Mouse (Mus musculus) lung, embryonic 14.5 days (tissue): ENCODE measurements around the gene Gm12248. TPM values are rescaled to one million over a fixed set of nuclear protein-coding genes. Genes with fewer than 3 reads are reported as not detected.

ENCODE experiments used
- ATAC-seq: fragments of 200-750 bp; cut with Nextera tagmentation; 2 replicates; pipeline ENCODE4 v1.8.0; 2017; ENCODE audit warnings: mild to moderate bottlenecking, moderate TSS enrichment, moderate library complexity; ENCODE audit not compliant: insufficient read depth
- DNase-seq: peaks from one replicate; pipeline ENCODE4 v3.0.0-alpha.2; 2015
- H3K27ac ChIP-seq: fragments of 300-500 bp; sonication (generic); 2 replicates; pipeline ENCODE4 v1.5.1; 2014; ENCODE audit warnings: low read depth, mild to moderate bottlenecking, moderate library complexity
- H3K27me3 ChIP-seq: fragments of 300-500 bp; sonication (generic); 2 replicates; pipeline ENCODE4 v1.6.1; 2014; ENCODE audit warnings: low read length, control low read depth; ENCODE audit not compliant: insufficient read depth
- H3K36me3 ChIP-seq: fragments of 300-500 bp; sonication (generic); 2 replicates; pipeline ENCODE4 v1.6.1; 2014; ENCODE audit warnings: control low read depth; ENCODE audit not compliant: insufficient read depth
- H3K4me1 ChIP-seq: fragments of 300-500 bp; sonication (generic); 2 replicates; pipeline ENCODE4 v1.6.1; 2014; ENCODE audit warnings: antibody characterized with exemption, control low read depth; ENCODE audit not compliant: insufficient read depth
- H3K4me2 ChIP-seq: fragments of 300-500 bp; sonication (generic); 2 replicates; pipeline ENCODE4 v1.6.1; 2014; ENCODE audit warnings: mild to moderate bottlenecking
- H3K4me3 ChIP-seq: fragments of 300-500 bp; sonication (generic); 2 replicates; pipeline ENCODE4 v1.5.1; 2014; ENCODE audit warnings: low read depth, low read length
- H3K9ac ChIP-seq: fragments of 300-500 bp; sonication (generic); 2 replicates; pipeline ENCODE4 v1.6.1; 2014
- H3K9me3 ChIP-seq: fragments of 300-500 bp; sonication (generic); 2 replicates; pipeline ENCODE4 v1.6.1; 2016; ENCODE audit warnings: low read depth, low read length, control low read depth
- CTCF ChIP-seq: IDR thresholded peaks from 2 replicates; pipeline ENCODE4 v1.5.1; 2016; ENCODE audit warnings: antibody characterized with exemption, low read depth
- WGBS: fragments of 180-500 bp; shearing (Covaris S2); extraction: QIAGEN DNeasy Blood & Tissue Kit; methylation state at CpG from one replicate; pipeline ENCODE4 v1.1.7; 2014; 5-methylcytosine and 5-hydroxymethylcytosine counted together
- polyA plus RNA-seq: library from polyadenylated mRNA; unstranded; fragments of >200 nt; fragmentation: Nextera tagmentation; extraction: Ambion mirVana; gene quantifications from 2 replicates; pipeline ENCODE4 v1.2.1, GENCODE M21; 2014

Gm12248 gene
- polyA plus RNA-seq, 1 experiment from 2014 or later, result not detected

DNA sequence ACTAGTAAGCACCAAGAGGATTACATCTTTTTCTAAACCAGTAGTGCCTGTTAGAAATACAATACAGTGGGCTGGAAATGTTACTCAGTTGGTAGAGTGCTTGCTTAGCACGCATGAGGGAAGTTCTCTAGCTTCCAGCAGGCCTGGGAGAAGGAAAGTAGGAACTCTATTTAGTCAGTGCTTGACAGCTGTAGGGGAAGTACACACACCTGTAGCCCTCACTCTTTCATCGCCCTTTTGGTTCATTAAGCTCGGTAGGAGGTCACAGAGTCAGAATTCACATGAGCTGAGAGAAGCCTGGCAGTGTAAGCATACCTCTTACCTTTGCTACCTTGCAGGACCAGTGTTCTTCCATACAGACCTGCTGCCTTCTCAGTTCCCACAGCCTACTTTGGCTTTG, 66.6 kb downstream of the Gm12248 start:
- ATAC-seq (peak; percentile 52; the same call in 1 of the 2 replicates), DNase-seq (peak; percentile 27)
- Histone ChIP-seq H3K27me3 (no peaks in the 10 kb centered on the region), H3K9ac (no peak overlapping the region), H3K4me1 (peaks cover 17% of the 10 kb centered on the region), H3K4me2 (no peak overlapping the region), H3K36me3 (no peaks in the 10 kb centered on the region), H3K9me3 (no peaks in the 10 kb centered on the region), H3K27ac (no peak overlapping the region; the same call in 1 of the 2 replicates), H3K4me3 (no peak overlapping the region)
- WGBS, result 46% methylated on average over 3 of the region's 3 CpGs
- no peak for TF ChIP-seq CTCF

DNA sequence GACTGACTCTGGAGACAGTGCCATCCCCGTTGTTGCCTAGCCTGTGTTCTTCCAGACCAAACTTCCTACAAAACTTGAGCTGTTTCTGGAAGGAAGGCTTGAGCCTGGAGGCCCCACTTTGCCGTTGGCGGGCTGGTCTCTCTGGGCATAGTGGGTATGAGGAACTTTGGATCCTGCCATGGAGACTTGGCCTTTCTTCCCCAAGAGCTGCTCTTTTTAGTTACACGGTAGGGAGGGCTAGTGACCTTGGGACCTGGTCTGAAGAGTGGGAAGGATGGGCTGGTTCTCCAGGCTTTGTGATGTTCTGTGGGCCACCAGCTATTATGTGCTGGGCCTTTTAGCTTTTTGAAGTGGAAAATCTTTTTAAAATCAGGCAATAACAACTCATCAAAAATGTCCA, 67.1 kb downstream of the Gm12248 start:
- no peaks in the 10 kb centered on the region for H3K9me3 ChIP-seq
- no peaks in the 10 kb centered on the region for H3K36me3 ChIP-seq
- H3K9ac ChIP-seq, result no peak overlapping the region
- no peak overlapping the region for H3K4me3 ChIP-seq
- no peak overlapping the region; the same call in 1 of the 2 replicates for H3K27ac ChIP-seq
- H3K27me3 ChIP-seq, result no peaks in the 10 kb centered on the region
- ATAC-seq, result no peak
- no peak for TF ChIP-seq CTCF
- H3K4me2 ChIP-seq, result no peak overlapping the region
- no peak for DNase-seq
- WGBS, result 73% methylated on average over 4 of the region's 4 CpGs
- peaks cover 20% of the 10 kb centered on the region for H3K4me1 ChIP-seq

DNA sequence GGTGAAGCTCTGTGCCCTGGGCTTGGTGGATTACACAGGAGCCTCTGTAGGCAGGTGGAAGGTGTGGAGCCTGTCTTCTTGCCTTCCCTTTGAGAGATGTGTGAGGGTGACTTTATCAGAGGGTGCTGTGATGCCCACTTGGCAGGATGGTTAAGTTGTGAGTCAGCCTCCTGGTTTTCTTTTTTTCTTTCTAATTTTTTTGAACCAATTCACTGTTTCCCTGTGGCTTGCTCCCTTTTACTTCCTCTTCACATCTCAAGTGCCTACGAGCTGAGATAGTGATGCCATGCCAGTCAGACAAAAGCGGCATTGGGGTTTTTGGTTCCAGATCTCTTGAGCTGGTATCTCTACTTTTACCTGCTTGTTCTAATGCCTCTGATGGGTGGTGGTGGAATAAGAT, 68.3 kb downstream of the Gm12248 start:
- ATAC-seq (no peak), DNase-seq (no peak)
- Histone ChIP-seq H3K36me3 (no peaks in the 10 kb centered on the region), H3K27ac (no peak overlapping the region), H3K27me3 (no peaks in the 10 kb centered on the region), H3K4me2 (no peak overlapping the region), H3K9ac (no peak overlapping the region), H3K4me1 (peaks cover 27% of the 10 kb centered on the region), H3K4me3 (no peak overlapping the region), H3K9me3 (no peaks in the 10 kb centered on the region)
- WGBS, result 70% methylated on average over 2 of the region's 2 CpGs
- no peak for TF ChIP-seq CTCF

DNA sequence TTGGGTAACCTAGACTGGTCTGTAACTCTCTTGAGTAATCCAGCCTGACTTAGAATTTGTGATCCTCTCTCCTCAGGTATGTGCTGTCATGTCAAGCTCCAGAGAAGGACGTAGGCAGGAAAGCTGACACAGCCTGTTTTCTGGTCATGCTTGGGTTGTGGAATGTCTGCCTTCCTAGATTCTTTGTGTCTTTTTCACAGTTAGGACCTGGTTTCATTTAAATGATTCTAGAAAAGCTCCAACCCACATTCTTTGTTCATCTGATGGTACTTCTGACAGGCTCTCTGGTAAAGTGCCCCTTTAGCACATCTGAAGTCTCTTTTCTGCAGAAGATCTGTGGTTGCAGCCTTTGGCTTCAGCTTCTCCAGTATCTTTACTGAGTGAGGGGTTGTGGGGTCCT, 68.7 kb downstream of the Gm12248 start:
- Histone ChIP-seq H3K27ac (no peak overlapping the region), H3K4me1 (peaks cover 27% of the 10 kb centered on the region), H3K9me3 (no peaks in the 10 kb centered on the region), H3K4me2 (no peak overlapping the region), H3K36me3 (no peaks in the 10 kb centered on the region), H3K9ac (no peak overlapping the region), H3K27me3 (no peaks in the 10 kb centered on the region), H3K4me3 (no peak overlapping the region)
- TF ChIP-seq CTCF, result no peak
- no peak for ATAC-seq
- WGBS, result 73% methylated on average over 1 of the region's 1 CpGs
- no peak for DNase-seq

DNA sequence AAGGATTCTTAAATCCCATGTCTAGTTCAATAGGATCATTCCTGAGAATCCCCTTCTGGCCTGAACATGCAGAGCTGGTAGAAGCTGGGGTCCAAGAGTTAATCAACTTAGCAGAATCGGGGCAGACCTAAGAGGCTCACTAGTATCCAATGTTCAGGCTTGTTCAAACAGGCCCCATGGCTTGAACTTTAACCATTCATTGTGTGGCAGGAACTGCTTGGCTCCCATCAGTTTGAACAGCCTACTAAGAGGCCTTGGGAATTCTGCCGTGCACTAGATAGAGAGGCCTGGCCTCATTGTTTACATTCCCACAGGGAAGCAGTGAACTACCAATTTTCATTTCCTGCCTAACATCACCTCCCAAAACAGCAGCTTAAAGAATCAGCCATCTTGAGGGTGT, 71.3 kb downstream of the Gm12248 start:
- 15% methylated on average over 2 of the region's 2 CpGs for WGBS
- DNase-seq (peak; percentile 51), ATAC-seq (peak; percentile 50; the same call in 1 of the 2 replicates)
- no peaks in the 10 kb centered on the region for H3K36me3 ChIP-seq
- peak overlapping the region; percentile 66; the same call in 1 of the 2 replicates for H3K27ac ChIP-seq
- H3K9me3 ChIP-seq, result no peaks in the 10 kb centered on the region
- no peak overlapping the region for H3K4me3 ChIP-seq
- no peak for TF ChIP-seq CTCF
- peaks cover 21% of the 10 kb centered on the region for H3K4me1 ChIP-seq
- H3K9ac ChIP-seq, result no peak overlapping the region
- peak overlapping the region; percentile 16; the same call in 1 of the 2 replicates for H3K4me2 ChIP-seq
- H3K27me3 ChIP-seq, result no peaks in the 10 kb centered on the region

DNA sequence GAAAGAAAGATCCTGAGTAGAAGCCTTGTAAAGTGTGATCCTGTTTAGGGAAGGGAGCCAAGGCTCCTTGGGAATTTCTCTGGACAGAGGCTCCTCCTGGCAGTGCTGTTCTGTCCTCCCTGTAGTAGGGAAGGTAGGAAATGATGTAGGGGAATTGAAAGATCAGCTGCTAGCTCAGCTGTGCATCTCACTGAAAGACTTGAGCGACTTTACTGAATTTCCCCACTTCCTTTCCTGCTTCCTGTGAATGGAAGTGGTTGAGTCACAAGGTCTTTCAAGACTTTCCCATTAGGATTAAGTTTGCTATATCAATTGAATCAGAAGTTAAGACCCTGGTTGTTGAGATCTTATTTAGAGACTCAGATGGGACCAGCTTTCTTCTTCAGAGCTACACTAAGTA, 71.8 kb downstream of the Gm12248 start:
- Histone ChIP-seq H3K4me1 (peaks cover 25% of the 10 kb centered on the region), H3K4me3 (no peak overlapping the region), H3K9ac (no peak overlapping the region), H3K36me3 (no peaks in the 10 kb centered on the region), H3K27ac (peak overlapping the region; percentile 37; the same call in 1 of the 2 replicates), H3K9me3 (no peaks in the 10 kb centered on the region), H3K4me2 (peak overlapping the region; percentile 16; the same call in 1 of the 2 replicates), H3K27me3 (no peaks in the 10 kb centered on the region)
- ATAC-seq, result no peak
- WGBS, result 21% methylated on average over 1 of the region's 1 CpGs
- peak; percentile 33 for DNase-seq
- TF ChIP-seq CTCF, result no peak

DNA sequence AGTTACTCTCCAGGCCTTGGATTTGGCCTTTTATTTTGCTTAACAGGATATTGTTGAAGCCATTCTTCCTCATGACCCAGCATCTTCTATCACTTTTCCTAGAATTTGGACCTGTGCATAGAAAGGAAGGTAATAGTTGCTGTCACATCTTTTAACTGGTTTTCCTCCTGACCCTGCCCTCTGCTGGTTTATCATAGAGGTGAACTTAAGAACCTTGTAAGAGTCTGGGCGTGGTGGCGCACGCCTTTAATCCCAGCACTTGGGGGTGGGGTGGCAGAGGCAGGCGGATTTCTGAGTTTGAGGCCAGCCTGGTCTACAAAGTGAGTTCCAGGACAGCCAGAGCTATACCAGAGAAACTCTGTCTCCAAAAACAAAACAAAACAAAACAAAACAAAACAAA, 74.2 kb downstream of the Gm12248 start:
- ATAC-seq (no peak), DNase-seq (no peak)
- no peaks in the 10 kb centered on the region for H3K27me3 ChIP-seq
- no peak overlapping the region for H3K4me3 ChIP-seq
- H3K36me3 ChIP-seq, result no peaks in the 10 kb centered on the region
- TF ChIP-seq CTCF, result no peak; the same call in 1 of the 2 replicates
- H3K27ac ChIP-seq, result no peak overlapping the region
- peaks cover 25% of the 10 kb centered on the region for H3K4me1 ChIP-seq
- 77% methylated on average over 4 of the region's 4 CpGs for WGBS
- H3K9ac ChIP-seq, result no peak overlapping the region
- no peaks in the 10 kb centered on the region for H3K9me3 ChIP-seq
- H3K4me2 ChIP-seq, result no peak overlapping the region

DNA sequence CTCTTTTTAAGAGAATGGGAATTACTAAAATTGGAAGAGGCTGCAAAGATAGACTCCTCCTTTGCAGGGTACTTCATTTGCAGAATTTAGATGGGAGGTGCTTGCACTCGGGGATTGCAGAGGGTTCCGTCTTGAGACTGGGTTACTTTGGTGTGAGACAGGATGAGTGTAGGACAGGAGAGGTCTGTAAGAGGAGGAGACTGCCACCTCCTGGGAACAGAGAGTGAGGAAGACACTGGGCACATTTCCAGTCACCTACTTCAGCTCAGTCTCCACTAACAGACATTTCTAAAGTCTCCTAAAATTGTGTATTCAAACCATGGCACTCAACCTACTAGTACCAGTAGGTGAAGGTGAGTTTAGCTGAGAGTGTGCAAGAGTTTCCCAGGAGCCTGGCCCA, 74.6 kb downstream of the Gm12248 start:
- no peaks in the 10 kb centered on the region for H3K27me3 ChIP-seq
- no peaks in the 10 kb centered on the region for H3K36me3 ChIP-seq
- TF ChIP-seq CTCF, result peak; percentile 4; the same call in 1 of the 2 replicates
- no peaks in the 10 kb centered on the region for H3K9me3 ChIP-seq
- H3K4me1 ChIP-seq, result peaks cover 25% of the 10 kb centered on the region
- H3K9ac ChIP-seq, result no peak overlapping the region
- H3K27ac ChIP-seq, result no peak overlapping the region
- no peak overlapping the region for H3K4me2 ChIP-seq
- ATAC-seq, result no peak
- DNase-seq, result no peak
- WGBS, result 38% methylated on average over 2 of the region's 2 CpGs
- H3K4me3 ChIP-seq, result no peak overlapping the region
